Mouse (Mus musculus): Measurements from ENCODE around the gene Selenop.

Selenop gene

GRCm38 (mm10) chr15:3271216-3271615 is 2.9 kb downstream of the Selenop start:
- DNase-seq = peak in 1 of 2 experiments; percentile 50

- DNase-seq = no peak
Observed at GRCm38 (mm10) chr15:3273191-3273590, 4.8 kb downstream of the Selenop start.

- DNase-seq = peak in 1 of 2 experiments; percentile 41
Observed at GRCm38 (mm10) chr15:3277391-3277790, 9.0 kb downstream of the Selenop start.

GRCm38 (mm10) chr15:3279242-3279641 is 10.9 kb downstream of the Selenop start:
- DNase-seq = no peak

GRCm38 (mm10) chr15:3281216-3281615 is 12.9 kb downstream of the Selenop start:
- no peak for DNase-seq

GRCm38 (mm10) chr15:3281737-3282136 is 13.4 kb downstream of the Selenop start:
- DNase-seq = no peak

- DNase-seq = no peak
Observed at GRCm38 (mm10) chr15:3286032-3286431, 17.7 kb downstream of the Selenop start.

GRCm38 (mm10) chr15:3290435-3290834 is 22.1 kb downstream of the Selenop start:
- no peak for DNase-seq

- DNase-seq = no peak
Observed at GRCm38 (mm10) chr15:3293477-3293876, 25.1 kb downstream of the Selenop start.

GRCm38 (mm10) chr15:3295986-3296385 is 27.6 kb downstream of the Selenop start:
- no peak for DNase-seq

- DNase-seq = no peak
Observed at GRCm38 (mm10) chr15:3297615-3298014, 29.3 kb downstream of the Selenop start.

- no peak for DNase-seq
Observed at GRCm38 (mm10) chr15:3300361-3301100, 32.2 kb downstream of the Selenop start.

GRCm38 (mm10) chr15:3303426-3303825 is 35.1 kb downstream of the Selenop start, which contains the start of gene Ccdc152:
Gene Ccdc152 (minus strand): TSS chr15:3303526.
- DNase-seq = no peak

GRCm38 (mm10) chr15:3309856-3310255 is 41.5 kb downstream of the Selenop start:
- no peak for DNase-seq

GRCm38 (mm10) chr15:3312937-3313336 is 44.6 kb downstream of the Selenop start:
- DNase-seq = peak in 1 of 2 experiments; percentile 20

- no peak for DNase-seq
Observed at GRCm38 (mm10) chr15:3316617-3317016, 48.3 kb downstream of the Selenop start.

GRCm38 (mm10) chr15:3319929-3320328 is 51.6 kb downstream of the Selenop start:
- DNase-seq = no peak

- no peak for DNase-seq
Observed at GRCm38 (mm10) chr15:3323041-3323440, 54.7 kb downstream of the Selenop start.

Data from kidney, postnatal 36 days (tissue).